Mouse (Mus musculus): ENCODE measurements around the gene Epop. TPM values are rescaled to one million over a fixed set of nuclear protein-coding genes. Genes with fewer than 3 reads are reported as not detected.

The Epop gene
- polyA plus RNA-seq, 1 experiment: 39.3 TPM

GRCm38 (mm10) chr11:97594136-97594535 lies 35.4 kb downstream of the Epop start:
- H3K9me3 ChIP-seq (replicated peaks; ENCODE audit: control insufficient read depth, insufficient read depth, low read length, poor library complexity, severe bottlenecking): no peaks in the 10 kb centered on the region; the same call in 1 of the 2 replicates
- H3K9ac ChIP-seq (ENCODE audit: low read depth, poor library complexity, severe bottlenecking): peak overlapping the region; percentile 8
- peak overlapping the region; percentile 52 for H3K4me3 ChIP-seq (ENCODE audit: low read depth, low read length)
- H3K27ac ChIP-seq (ENCODE audit: insufficient read depth, low read length): no peak overlapping the region
- H3K36me3 ChIP-seq (ENCODE audit: control insufficient read depth, insufficient read depth, low read length, poor library complexity, severe bottlenecking): no peaks in the 10 kb centered on the region
- H3K27me3 ChIP-seq (ENCODE audit: control insufficient read depth, insufficient read depth, low read length, poor library complexity, severe bottlenecking): no peaks in the 10 kb centered on the region
- TF ChIP-seq CTCF (IDR thresholded peaks at IDR 0.05; ENCODE audit: low read depth, low read length) (no peak), POLR2A (IDR thresholded peaks at IDR 0.05; ENCODE audit: insufficient read depth, low read length) (no peak), EP300 (IDR thresholded peaks at IDR 0.05; ENCODE audit: insufficient read depth, low read depth, low read length) (no peak)
- no peaks in the 10 kb centered on the region for H3K4me1 ChIP-seq (ENCODE audit: control insufficient read depth, insufficient read depth, low read length)

GRCm38 (mm10) chr11:97591910-97592309 lies 37.6 kb downstream of the Epop start:
- H3K4me1 ChIP-seq (ENCODE audit: control insufficient read depth, insufficient read depth, low read length): no peaks in the 10 kb centered on the region
- TF ChIP-seq CTCF (IDR thresholded peaks at IDR 0.05; ENCODE audit: low read depth, low read length) (no peak), POLR2A (IDR thresholded peaks at IDR 0.05; ENCODE audit: insufficient read depth, low read length) (no peak), EP300 (IDR thresholded peaks at IDR 0.05; ENCODE audit: insufficient read depth, low read depth, low read length) (no peak)
- H3K36me3 ChIP-seq (ENCODE audit: control insufficient read depth, insufficient read depth, low read length, poor library complexity, severe bottlenecking): no peaks in the 10 kb centered on the region
- H3K27me3 ChIP-seq (ENCODE audit: control insufficient read depth, insufficient read depth, low read length, poor library complexity, severe bottlenecking): no peaks in the 10 kb centered on the region
- H3K4me3 ChIP-seq (ENCODE audit: low read depth, low read length): no peak overlapping the region
- no peaks in the 10 kb centered on the region; the same call in 1 of the 2 replicates for H3K9me3 ChIP-seq (replicated peaks; ENCODE audit: control insufficient read depth, insufficient read depth, low read length, poor library complexity, severe bottlenecking)
- no peak overlapping the region for H3K27ac ChIP-seq (ENCODE audit: insufficient read depth, low read length)
- no peak overlapping the region for H3K9ac ChIP-seq (ENCODE audit: low read depth, poor library complexity, severe bottlenecking)

- Histone ChIP-seq H3K9me3 (replicated peaks; ENCODE audit: control insufficient read depth, insufficient read depth, low read length, poor library complexity, severe bottlenecking) (no peaks in the 10 kb centered on the region; the same call in 1 of the 2 replicates), H3K9ac (ENCODE audit: low read depth, poor library complexity, severe bottlenecking) (peak overlapping the region; percentile 14), H3K4me1 (ENCODE audit: control insufficient read depth, insufficient read depth, low read length) (no peaks in the 10 kb centered on the region), H3K27me3 (ENCODE audit: control insufficient read depth, insufficient read depth, low read length, poor library complexity, severe bottlenecking) (no peaks in the 10 kb centered on the region), H3K27ac (ENCODE audit: insufficient read depth, low read length) (no peak overlapping the region), H3K36me3 (ENCODE audit: control insufficient read depth, insufficient read depth, low read length, poor library complexity, severe bottlenecking) (no peaks in the 10 kb centered on the region), H3K4me3 (ENCODE audit: low read depth, low read length) (peak overlapping the region; percentile 14)
- no peak for TF ChIP-seq POLR2A (IDR thresholded peaks at IDR 0.05; ENCODE audit: insufficient read depth, low read length)
- TF ChIP-seq CTCF (IDR thresholded peaks at IDR 0.05; ENCODE audit: low read depth, low read length): no peak
- TF ChIP-seq EP300 (IDR thresholded peaks at IDR 0.05; ENCODE audit: insufficient read depth, low read depth, low read length): no peak
Measured at GRCm38 (mm10) chr11:97590227-97590960, 39.1 kb downstream of the Epop start.

GRCm38 (mm10) chr11:97589216-97589615 lies 40.3 kb downstream of the Epop start:
- Histone ChIP-seq H3K4me1 (ENCODE audit: control insufficient read depth, insufficient read depth, low read length) (no peaks in the 10 kb centered on the region), H3K27ac (ENCODE audit: insufficient read depth, low read length) (no peak overlapping the region), H3K9ac (ENCODE audit: low read depth, poor library complexity, severe bottlenecking) (0 out of 2 replicates have a peak overlapping the region, but pooled peaks have one; percentile 12)

GRCm38 (mm10) chr11:97585932-97586331 lies 43.6 kb downstream of the Epop start:
- TF ChIP-seq CTCF (IDR thresholded peaks at IDR 0.05; ENCODE audit: low read depth, low read length) (no peak), POLR2A (IDR thresholded peaks at IDR 0.05; ENCODE audit: insufficient read depth, low read length) (no peak), EP300 (IDR thresholded peaks at IDR 0.05; ENCODE audit: insufficient read depth, low read depth, low read length) (no peak)
- no peaks in the 10 kb centered on the region for H3K4me1 ChIP-seq (ENCODE audit: control insufficient read depth, insufficient read depth, low read length)
- H3K4me3 ChIP-seq (ENCODE audit: low read depth, low read length): no peak overlapping the region
- no peaks in the 10 kb centered on the region for H3K27me3 ChIP-seq (ENCODE audit: control insufficient read depth, insufficient read depth, low read length, poor library complexity, severe bottlenecking)
- H3K27ac ChIP-seq (ENCODE audit: insufficient read depth, low read length): no peak overlapping the region
- no peaks in the 10 kb centered on the region for H3K36me3 ChIP-seq (ENCODE audit: control insufficient read depth, insufficient read depth, low read length, poor library complexity, severe bottlenecking)
- H3K9ac ChIP-seq (ENCODE audit: low read depth, poor library complexity, severe bottlenecking): no peak overlapping the region
- H3K9me3 ChIP-seq (replicated peaks; ENCODE audit: control insufficient read depth, insufficient read depth, low read length, poor library complexity, severe bottlenecking): no peaks in the 10 kb centered on the region

More at GRCm38 (mm10) chr11:97589216-97589615, 40.3 kb downstream of the Epop start:
- H3K36me3 ChIP-seq (ENCODE audit: control insufficient read depth, insufficient read depth, low read length, poor library complexity, severe bottlenecking): no peaks in the 10 kb centered on the region
- no peaks in the 10 kb centered on the region for H3K27me3 ChIP-seq (ENCODE audit: control insufficient read depth, insufficient read depth, low read length, poor library complexity, severe bottlenecking)
- H3K9me3 ChIP-seq (replicated peaks; ENCODE audit: control insufficient read depth, insufficient read depth, low read length, poor library complexity, severe bottlenecking): no peaks in the 10 kb centered on the region; the same call in 1 of the 2 replicates
- no peak for TF ChIP-seq EP300 (IDR thresholded peaks at IDR 0.05; ENCODE audit: insufficient read depth, low read depth, low read length)
- TF ChIP-seq CTCF (IDR thresholded peaks at IDR 0.05; ENCODE audit: low read depth, low read length): no peak
- no peak for TF ChIP-seq POLR2A (IDR thresholded peaks at IDR 0.05; ENCODE audit: insufficient read depth, low read length)
- no peak overlapping the region for H3K4me3 ChIP-seq (ENCODE audit: low read depth, low read length)

GRCm38 (mm10) chr11:97584476-97584875 lies 45.0 kb downstream of the Epop start:
- H3K9me3 ChIP-seq (replicated peaks; ENCODE audit: control insufficient read depth, insufficient read depth, low read length, poor library complexity, severe bottlenecking): no peaks in the 10 kb centered on the region
- H3K27ac ChIP-seq (ENCODE audit: insufficient read depth, low read length): no peak overlapping the region
- no peak overlapping the region for H3K4me3 ChIP-seq (ENCODE audit: low read depth, low read length)
- peaks cover 5% of the 10 kb centered on the region for H3K4me1 ChIP-seq (ENCODE audit: control insufficient read depth, insufficient read depth, low read length)
- no peaks in the 10 kb centered on the region for H3K36me3 ChIP-seq (ENCODE audit: control insufficient read depth, insufficient read depth, low read length, poor library complexity, severe bottlenecking)
- no peak overlapping the region for H3K9ac ChIP-seq (ENCODE audit: low read depth, poor library complexity, severe bottlenecking)
- TF ChIP-seq POLR2A (IDR thresholded peaks at IDR 0.05; ENCODE audit: insufficient read depth, low read length) (no peak), EP300 (IDR thresholded peaks at IDR 0.05; ENCODE audit: insufficient read depth, low read depth, low read length) (no peak), CTCF (IDR thresholded peaks at IDR 0.05; ENCODE audit: low read depth, low read length) (no peak)
- H3K27me3 ChIP-seq (ENCODE audit: control insufficient read depth, insufficient read depth, low read length, poor library complexity, severe bottlenecking): no peaks in the 10 kb centered on the region
